Mouse (Mus musculus): ENCODE results near the gene Cela3b. TPM values are rescaled to one million over a fixed set of nuclear protein-coding genes. Genes with fewer than 3 reads are reported as not detected.

Cela3b gene
- polyA plus RNA-seq, 1 experiment from 2014 or later: not detected

DNA sequence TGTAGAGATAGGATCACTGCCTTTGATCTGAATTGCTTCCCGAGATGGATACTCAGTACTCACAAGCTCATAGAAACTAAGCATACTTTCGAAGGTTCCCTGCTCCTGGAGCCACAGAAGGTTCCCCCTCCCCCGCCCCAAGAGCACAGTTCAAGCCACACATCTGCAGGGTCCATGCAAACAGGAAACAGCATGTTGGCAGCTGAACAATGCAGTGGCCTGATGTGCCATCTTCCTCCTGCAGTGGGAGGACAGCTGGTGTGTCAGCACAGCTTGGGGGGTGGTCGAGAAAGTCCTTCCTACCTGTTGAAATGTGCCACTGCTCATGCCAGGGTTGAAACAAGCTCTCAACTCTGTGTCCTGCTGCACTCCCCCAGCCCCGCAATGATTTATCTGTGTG is 28.5 kb upstream of the Cela3b start:
- no peak overlapping the region for H3K4me3 ChIP-seq (replicated peaks)
- no peaks in the 10 kb centered on the region for H3K36me3 ChIP-seq
- H3K4me1 ChIP-seq (replicated peaks): no peaks in the 10 kb centered on the region
- H3K27ac ChIP-seq: no peak overlapping the region
- no peaks in the 10 kb centered on the region for H3K9me3 ChIP-seq
- no peak overlapping the region for H3K4me2 ChIP-seq (replicated peaks)
- H3K9ac ChIP-seq (replicated peaks): no peak overlapping the region
- ATAC-seq: no peak
- no peaks in the 10 kb centered on the region for H3K27me3 ChIP-seq
- 76% methylated on average over 5 of the region's 5 CpGs for WGBS

DNA sequence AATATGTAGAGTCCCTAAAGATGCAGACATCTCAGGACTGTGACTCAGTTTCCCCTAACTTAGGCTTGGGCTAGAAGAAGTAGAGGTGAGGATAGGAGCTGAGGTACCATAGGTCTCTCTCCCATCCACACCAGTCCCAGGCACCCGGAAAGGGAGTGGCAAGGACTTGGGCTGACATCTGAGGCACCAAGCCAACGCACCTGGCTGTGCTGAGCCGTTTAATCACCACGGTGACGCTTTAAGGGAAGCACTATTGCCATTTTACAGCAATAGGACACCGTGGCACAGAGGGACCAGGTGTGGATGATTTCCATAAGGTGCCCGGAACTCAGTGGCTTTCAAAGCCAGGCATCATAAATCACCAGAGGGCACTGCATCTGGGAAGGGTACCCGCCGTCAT is 28.0 kb upstream of the Cela3b start:
- Histone ChIP-seq H3K36me3 (no peaks in the 10 kb centered on the region), H3K27ac (no peak overlapping the region), H3K4me3 (replicated peaks) (no peak overlapping the region), H3K4me1 (replicated peaks) (no peaks in the 10 kb centered on the region), H3K9ac (replicated peaks) (no peak overlapping the region), H3K27me3 (no peaks in the 10 kb centered on the region), H3K4me2 (replicated peaks) (no peak overlapping the region), H3K9me3 (no peaks in the 10 kb centered on the region)
- 89% methylated on average over 9 of the region's 9 CpGs for WGBS
- no peak for ATAC-seq

DNA sequence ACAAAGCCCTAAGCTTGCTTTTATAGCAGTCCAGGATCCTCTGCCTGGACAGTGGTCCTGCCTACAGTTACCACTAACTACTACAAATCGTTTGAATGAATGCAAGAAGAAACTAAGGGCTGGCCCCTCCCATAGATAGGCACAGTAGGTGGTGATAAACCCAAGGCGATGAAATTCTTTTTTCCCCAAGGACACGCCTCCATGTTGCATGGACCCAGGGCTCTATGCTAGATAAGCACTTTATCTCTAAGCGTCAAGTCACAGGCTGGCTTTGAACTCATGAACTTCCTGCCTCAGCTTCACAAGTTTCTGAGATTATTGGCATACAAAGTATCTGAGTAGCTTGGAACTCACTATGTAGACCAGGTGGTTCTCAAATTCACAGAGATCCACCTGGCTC is 27.0 kb upstream of the Cela3b start:
- WGBS: 84% methylated on average over 4 of the region's 4 CpGs

DNA sequence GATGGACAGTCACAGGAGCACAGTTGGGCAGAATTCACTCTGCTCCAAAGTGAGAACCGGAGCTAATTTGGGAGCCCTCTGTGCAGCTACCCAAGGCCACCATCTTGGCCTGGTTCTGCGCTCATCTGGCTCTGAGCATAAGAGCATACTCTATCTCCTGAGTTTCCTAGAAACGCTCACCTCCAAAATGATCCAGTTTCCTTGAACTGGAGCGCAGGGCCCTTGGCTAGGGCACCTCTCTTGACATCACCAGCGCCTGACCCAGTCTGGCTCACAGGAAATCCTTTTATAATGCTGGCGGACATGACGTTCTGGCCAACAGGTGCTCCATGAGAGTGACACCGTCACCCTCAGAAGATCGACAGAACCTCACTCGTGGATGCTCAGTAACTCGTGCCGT is 26.2 kb upstream of the Cela3b start:
- Histone ChIP-seq H3K9ac (replicated peaks) (no peak overlapping the region), H3K9me3 (no peaks in the 10 kb centered on the region), H3K27ac (no peak overlapping the region), H3K4me1 (replicated peaks) (no peaks in the 10 kb centered on the region), H3K36me3 (no peaks in the 10 kb centered on the region), H3K4me3 (replicated peaks) (no peak overlapping the region), H3K4me2 (replicated peaks) (no peak overlapping the region), H3K27me3 (no peaks in the 10 kb centered on the region)
- WGBS: 86% methylated on average over 12 of the region's 12 CpGs
- no peak for ATAC-seq

More for the DNA sequence above, 27.0 kb upstream of the Cela3b start:
- Histone ChIP-seq H3K4me3 (replicated peaks) (no peak overlapping the region), H3K4me2 (replicated peaks) (no peak overlapping the region), H3K9me3 (no peaks in the 10 kb centered on the region), H3K27ac (no peak overlapping the region), H3K4me1 (replicated peaks) (no peaks in the 10 kb centered on the region), H3K36me3 (no peaks in the 10 kb centered on the region), H3K27me3 (no peaks in the 10 kb centered on the region), H3K9ac (replicated peaks) (no peak overlapping the region)
- ATAC-seq: no peak

GRCm38 (mm10) chr4:137454582-137454981 is 24.2 kb upstream of the Cela3b start:
- Histone ChIP-seq H3K27ac (no peak overlapping the region), H3K4me3 (replicated peaks) (no peak overlapping the region), H3K4me1 (replicated peaks) (no peaks in the 10 kb centered on the region), H3K9ac (replicated peaks) (no peak overlapping the region), H3K36me3 (no peaks in the 10 kb centered on the region), H3K9me3 (no peaks in the 10 kb centered on the region), H3K27me3 (no peaks in the 10 kb centered on the region), H3K4me2 (replicated peaks) (no peak overlapping the region)
- WGBS: 92% methylated on average over 14 of the region's 14 CpGs
- ATAC-seq: no peak

DNA sequence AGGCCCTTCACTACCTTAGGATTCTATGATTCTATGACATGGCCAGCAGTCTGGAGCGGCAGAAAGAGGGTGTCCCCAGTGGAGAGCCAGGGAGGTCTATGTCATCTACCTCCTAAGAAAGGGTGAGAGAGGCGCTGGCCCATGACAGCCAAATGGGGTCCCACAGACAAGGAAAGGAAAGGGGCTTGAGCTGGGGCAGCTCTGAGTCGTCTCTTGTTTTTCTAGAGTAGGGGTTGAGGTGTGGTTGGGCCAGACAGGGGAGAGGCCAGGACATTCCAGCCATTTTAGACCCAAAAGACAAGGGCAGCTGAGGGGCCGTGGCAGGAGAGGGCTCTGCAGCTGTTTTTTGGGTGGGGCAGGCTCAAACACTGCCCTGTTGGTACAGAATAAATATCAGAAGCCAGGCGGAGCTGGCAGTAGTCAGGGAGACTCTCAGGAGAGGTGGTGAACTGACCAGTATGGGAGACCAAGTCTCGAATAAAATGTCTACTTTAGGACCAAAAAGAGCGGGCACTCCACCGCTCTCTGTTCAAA is 23.0 kb upstream of the Cela3b start, which contains the start of gene 1700013G24Rik:
Gene 1700013G24Rik, plus strand, starts transcription at position 51 of the 534 bp plus-strand sequence.
- Histone ChIP-seq H3K4me3 (replicated peaks) (no peak within 1 kb of the TSS), H3K9ac (replicated peaks) (no peak within 1 kb of the TSS), H3K36me3 (no peaks in the 10 kb centered on the region), H3K27ac (no peak within 1 kb of the TSS), H3K4me1 (replicated peaks) (peaks cover 5% of the 10 kb centered on the region), H3K4me2 (replicated peaks) (no peak within 1 kb of the TSS), H3K9me3 (no peaks in the 10 kb centered on the region), H3K27me3 (no peaks in the 10 kb centered on the region)
- 85% methylated on average over 8 of the region's 8 CpGs for WGBS
- ATAC-seq: no peak

GRCm38 (mm10) chr4:137452190-137452589 is 21.9 kb upstream of the Cela3b start:
- H3K9ac ChIP-seq (replicated peaks): no peak overlapping the region
- no peaks in the 10 kb centered on the region for H3K36me3 ChIP-seq
- 93% methylated on average over 6 of the region's 6 CpGs for WGBS
- no peak overlapping the region for H3K27ac ChIP-seq
- no peak overlapping the region for H3K4me3 ChIP-seq (replicated peaks)
- H3K4me1 ChIP-seq (replicated peaks): peaks cover 11% of the 10 kb centered on the region
- no peaks in the 10 kb centered on the region for H3K27me3 ChIP-seq
- H3K9me3 ChIP-seq: no peaks in the 10 kb centered on the region
- H3K4me2 ChIP-seq (replicated peaks): no peak overlapping the region
- ATAC-seq: no peak

GRCm38 (mm10) chr4:137449715-137450114 is 19.4 kb upstream of the Cela3b start:
- peaks cover 11% of the 10 kb centered on the region for H3K4me1 ChIP-seq (replicated peaks)
- ATAC-seq: no peak
- no peak overlapping the region for H3K27ac ChIP-seq
- H3K9ac ChIP-seq (replicated peaks): no peak overlapping the region
- no peak overlapping the region for H3K4me3 ChIP-seq (replicated peaks)
- H3K27me3 ChIP-seq: no peaks in the 10 kb centered on the region
- no peak overlapping the region for H3K4me2 ChIP-seq (replicated peaks)
- no peaks in the 10 kb centered on the region for H3K36me3 ChIP-seq
- WGBS: 79% methylated on average over 10 of the region's 10 CpGs
- no peaks in the 10 kb centered on the region for H3K9me3 ChIP-seq

DNA sequence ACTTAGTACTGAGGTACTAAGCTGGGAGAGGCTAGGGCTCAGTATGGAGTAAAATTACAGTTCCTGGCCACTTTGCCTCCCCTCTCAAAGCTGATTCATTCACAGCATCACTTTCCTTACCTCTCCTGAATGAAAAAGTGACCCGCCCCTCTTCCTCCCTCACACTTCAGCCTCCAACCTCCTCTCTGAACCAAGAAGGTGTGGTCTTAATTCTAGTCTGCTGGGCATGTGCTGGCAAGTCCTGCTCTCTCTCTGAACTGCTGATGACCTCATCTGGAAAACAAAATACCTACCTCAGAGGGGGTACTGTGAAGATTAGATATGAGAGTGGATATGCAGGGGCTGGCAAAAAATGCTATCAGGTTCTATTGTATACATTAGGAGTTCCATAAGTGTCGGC is 18.8 kb upstream of the Cela3b start:
- no peaks in the 10 kb centered on the region for H3K36me3 ChIP-seq
- no peak for ATAC-seq
- 86% methylated on average over 2 of the region's 2 CpGs for WGBS

DNA sequence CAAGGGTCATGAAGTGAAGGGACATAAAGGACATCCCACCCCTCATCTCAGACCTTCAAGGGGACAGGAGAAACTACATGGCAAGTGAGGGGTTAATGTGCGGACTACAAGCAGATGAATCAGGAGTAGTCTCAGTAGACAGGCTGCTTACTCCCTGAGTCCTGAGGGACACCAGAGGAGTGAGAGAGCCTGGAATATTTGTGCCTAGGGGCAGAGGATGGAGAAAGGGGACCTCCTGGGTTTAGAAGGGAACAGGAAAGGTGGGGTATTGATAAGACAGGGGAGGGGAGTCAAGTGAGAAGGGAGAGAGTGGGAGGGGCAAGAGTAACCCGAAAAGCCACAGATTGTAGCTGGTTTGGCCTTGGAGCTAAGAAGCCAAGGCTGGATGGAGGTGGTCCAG is 18.3 kb upstream of the Cela3b start:
- Histone ChIP-seq H3K4me1 (replicated peaks) (peaks cover 11% of the 10 kb centered on the region), H3K4me3 (replicated peaks) (no peak overlapping the region), H3K9ac (replicated peaks) (no peak overlapping the region), H3K9me3 (no peaks in the 10 kb centered on the region), H3K27me3 (no peaks in the 10 kb centered on the region), H3K27ac (no peak overlapping the region), H3K4me2 (replicated peaks) (no peak overlapping the region), H3K36me3 (no peaks in the 10 kb centered on the region)
- WGBS: 73% methylated on average over 2 of the region's 2 CpGs
- ATAC-seq: 0 out of 2 replicates have a peak, but pooled peaks have one; percentile 3

More for the DNA sequence above, 18.8 kb upstream of the Cela3b start:
- H3K9me3 ChIP-seq: no peaks in the 10 kb centered on the region
- no peak overlapping the region for H3K27ac ChIP-seq
- H3K9ac ChIP-seq (replicated peaks): no peak overlapping the region
- no peaks in the 10 kb centered on the region for H3K27me3 ChIP-seq
- H3K4me1 ChIP-seq (replicated peaks): peaks cover 11% of the 10 kb centered on the region
- no peak overlapping the region for H3K4me3 ChIP-seq (replicated peaks)
- no peak overlapping the region for H3K4me2 ChIP-seq (replicated peaks)

DNA sequence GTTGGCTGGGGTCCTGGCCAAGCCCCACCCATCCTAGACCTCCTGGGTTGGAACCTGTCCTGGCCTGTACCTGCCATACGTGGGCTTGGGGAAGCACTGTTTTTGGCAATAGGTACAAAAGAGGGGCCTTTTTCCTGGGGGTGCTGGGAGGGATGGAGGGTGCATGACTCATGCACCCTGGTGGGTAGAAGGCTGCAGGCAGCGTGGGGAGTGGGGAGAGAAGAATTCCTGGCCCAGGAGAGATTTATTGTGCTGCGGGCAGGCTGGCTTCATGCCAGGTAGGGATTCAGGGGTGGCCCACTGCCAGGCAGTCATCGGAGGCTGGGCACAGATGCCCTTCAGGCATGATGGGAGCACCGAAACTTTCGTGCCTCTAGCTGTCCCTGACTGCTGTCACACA is 17.9 kb upstream of the Cela3b start:
- Histone ChIP-seq H3K4me1 (replicated peaks) (peaks cover 11% of the 10 kb centered on the region), H3K27me3 (no peaks in the 10 kb centered on the region), H3K27ac (no peak overlapping the region), H3K4me3 (replicated peaks) (no peak overlapping the region), H3K9me3 (no peaks in the 10 kb centered on the region), H3K9ac (replicated peaks) (no peak overlapping the region), H3K36me3 (no peaks in the 10 kb centered on the region), H3K4me2 (replicated peaks) (no peak overlapping the region)
- ATAC-seq: 0 out of 2 replicates have a peak, but pooled peaks have one; percentile 27
- WGBS: 59% methylated on average over 6 of the region's 6 CpGs

DNA sequence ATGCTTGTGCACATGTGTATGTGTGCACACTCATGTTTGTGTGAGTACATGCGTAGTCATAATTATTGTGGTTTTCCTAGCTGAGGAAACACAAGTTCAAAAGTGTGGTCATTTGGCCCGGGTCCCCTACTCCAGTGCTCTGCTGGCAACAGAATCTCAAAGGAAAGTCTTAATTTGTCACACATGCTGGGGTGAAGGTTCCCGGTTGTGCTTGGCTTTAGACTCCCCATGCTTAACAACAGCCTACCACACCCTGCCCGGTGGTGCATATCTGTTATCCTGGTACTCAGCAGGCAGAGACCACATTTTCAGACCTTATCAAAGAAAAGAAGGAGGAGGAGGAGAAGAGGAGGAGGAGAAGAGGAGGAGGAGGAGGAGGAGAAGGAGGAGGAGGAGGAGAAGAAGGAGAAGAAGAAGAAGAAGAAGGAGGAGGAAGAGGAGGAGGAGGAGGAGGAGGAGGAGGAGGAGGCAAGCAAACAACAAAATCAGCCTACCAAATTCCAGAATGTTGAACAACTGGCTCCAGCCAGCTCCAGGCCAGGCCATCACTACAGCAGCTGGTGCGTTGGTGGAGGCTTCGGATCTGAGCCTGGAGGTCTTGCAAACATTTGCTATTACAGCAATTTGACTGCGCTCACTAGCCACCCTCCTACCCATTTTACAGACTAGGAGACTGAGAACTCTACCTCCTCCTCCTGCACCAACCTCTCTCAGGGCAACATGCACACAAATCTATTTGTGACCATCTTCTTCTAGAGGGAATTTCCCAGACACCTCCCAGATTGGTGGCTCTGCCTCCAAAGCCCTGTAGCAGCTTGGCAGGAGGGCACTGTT is 17.2 kb upstream of the Cela3b start:
- Histone ChIP-seq H3K27ac (no peak overlapping the region), H3K27me3 (no peaks in the 10 kb centered on the region), H3K4me2 (replicated peaks) (no peak overlapping the region), H3K36me3 (no peaks in the 10 kb centered on the region), H3K4me1 (replicated peaks) (peaks cover 11% of the 10 kb centered on the region), H3K4me3 (replicated peaks) (no peak overlapping the region), H3K9ac (replicated peaks) (no peak overlapping the region), H3K9me3 (no peaks in the 10 kb centered on the region)
- WGBS: 77% methylated on average over 7 of the region's 7 CpGs
- no peak for ATAC-seq

Data from midbrain, embryonic 13.5 days (tissue).